Mouse (Mus musculus) megakaryocyte, adult 5-6 weeks (primary cell): ENCODE measurements at regions not wholly inside any gene's neighbourhood (a gene's known extent, or its start where the extent isn't known, plus 50 kb on each side); places are given as distances from the start of the nearest gene placed in this dataset.

Experiments
- ATAC-seq: 2 replicates; pipeline ENCODE4 v1.8.0; 2016; ENCODE audit warnings: mild to moderate bottlenecking, inconsistent platforms; ENCODE audit not compliant: poor library complexity, severe bottlenecking

- no peak for ATAC-seq
These were observed 78.5 kb downstream of the Spata18 start for GRCm38 (mm10) chr5:73729646-73730045.

DNA sequence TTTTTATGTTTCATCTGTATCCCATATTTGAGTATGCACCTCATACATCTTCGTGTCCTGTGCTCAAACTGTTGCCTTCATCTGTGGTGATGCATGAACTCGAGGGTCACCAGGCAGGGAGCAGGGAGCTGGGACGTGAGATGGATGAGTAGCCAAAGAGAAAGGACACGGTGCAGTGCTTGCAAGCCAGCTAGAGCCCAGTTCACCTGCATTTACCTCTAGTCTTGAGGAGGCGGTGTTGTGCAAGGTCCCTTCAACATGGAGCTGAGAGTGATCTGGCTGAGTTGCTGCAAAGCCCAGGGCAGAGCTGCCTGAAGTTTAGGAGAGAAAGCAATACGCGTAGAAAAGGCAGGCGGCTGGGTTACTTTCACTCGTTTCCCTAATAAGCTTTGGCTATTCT is 80.2 kb downstream of the Spata18 start:
- no peak for ATAC-seq

DNA sequence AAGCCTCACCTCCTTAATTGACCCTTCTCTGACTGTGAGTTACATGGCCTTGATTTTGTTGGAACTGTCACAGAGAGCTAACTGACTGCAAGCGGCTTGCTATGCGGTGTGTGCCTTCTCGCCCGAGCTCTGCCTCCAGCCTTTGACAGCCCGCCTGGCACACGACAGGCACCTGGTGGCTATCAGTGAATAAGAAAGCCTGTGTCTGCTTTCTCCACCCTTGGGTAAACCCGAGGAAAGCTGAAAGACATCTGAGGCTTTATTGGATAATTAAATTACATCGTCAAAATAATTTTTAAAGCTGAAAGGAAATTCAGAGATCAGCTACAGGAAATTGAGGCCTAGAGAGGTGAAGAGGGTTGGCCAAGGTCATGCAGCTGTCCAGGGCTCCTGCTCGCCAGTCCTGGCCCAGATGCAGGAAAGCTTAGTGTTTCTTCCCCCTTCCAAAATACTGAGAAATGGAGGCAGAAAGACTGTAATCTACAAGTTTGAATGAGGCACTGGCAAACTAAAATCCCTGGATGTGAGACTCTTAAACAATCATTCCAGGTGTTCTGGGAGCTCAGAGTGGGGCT is 80.9 kb downstream of the Spata18 start:
- no peak for ATAC-seq

DNA sequence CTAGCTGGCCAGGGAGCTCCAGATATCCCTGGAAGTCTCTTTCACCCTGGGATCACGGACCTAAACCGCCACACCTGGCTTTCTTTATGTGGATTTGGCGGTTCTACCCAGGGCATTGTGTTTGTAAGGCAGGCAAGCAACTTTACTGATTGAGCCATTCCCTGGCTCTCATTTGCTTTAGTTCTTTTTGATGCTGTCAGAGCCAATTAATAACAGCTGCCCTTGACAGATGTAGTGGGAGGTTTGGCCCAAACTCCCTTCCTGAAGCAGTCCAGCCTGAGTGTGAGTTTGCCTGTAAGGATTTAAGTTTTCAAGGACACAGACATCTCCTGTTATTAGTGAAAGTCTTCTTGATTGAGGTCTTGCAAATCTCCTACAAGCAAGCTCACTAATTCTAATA is 89.6 kb downstream of the Spata18 start:
- no peak for ATAC-seq

GRCm38 (mm10) chr5:73741441-73741840 is 90.3 kb downstream of the Spata18 start:
- ATAC-seq, result no peak

DNA sequence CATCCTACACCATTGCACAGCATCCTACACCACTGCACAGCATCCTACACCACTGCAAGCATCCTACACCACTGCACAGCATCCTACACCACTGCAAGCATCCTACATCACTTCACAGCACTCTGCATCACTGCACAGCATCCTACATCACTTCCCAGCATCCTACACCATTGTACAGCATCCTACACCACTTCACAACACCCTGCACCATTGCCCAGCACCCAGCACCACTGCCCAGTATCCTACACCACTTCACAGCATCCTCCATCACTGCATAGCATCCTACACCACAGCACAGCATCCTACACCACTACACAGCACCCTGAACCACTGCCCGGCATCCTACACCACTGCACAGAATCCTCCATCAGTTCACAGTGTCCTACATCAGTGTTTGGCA is 92.8 kb downstream of the Spata18 start:
- ATAC-seq, result no peak

GRCm38 (mm10) chr5:73749791-73750190 is 98.6 kb downstream of the Spata18 start:
- no peak for ATAC-seq

DNA sequence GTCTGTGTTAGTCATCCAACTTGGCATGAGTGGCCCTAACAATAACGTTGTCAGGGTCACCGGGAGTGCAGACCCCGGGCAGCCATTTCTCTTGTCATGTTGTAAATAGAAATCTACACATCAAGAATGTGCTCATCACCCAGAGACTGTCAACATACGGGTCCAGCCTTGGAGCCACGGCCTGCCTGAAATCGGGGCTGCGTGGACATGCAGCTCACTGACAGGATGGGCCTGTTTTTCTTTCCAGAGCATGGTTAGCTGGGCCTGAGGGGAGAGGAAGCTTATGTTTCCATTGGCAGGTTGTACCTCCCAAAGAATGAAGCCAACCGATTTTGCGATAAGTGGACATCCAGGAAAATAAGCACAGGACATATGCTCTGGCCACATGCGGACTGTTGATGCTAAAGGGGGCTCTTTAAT is 101.1 kb downstream of the Spata18 start:
- no peak for ATAC-seq

DNA sequence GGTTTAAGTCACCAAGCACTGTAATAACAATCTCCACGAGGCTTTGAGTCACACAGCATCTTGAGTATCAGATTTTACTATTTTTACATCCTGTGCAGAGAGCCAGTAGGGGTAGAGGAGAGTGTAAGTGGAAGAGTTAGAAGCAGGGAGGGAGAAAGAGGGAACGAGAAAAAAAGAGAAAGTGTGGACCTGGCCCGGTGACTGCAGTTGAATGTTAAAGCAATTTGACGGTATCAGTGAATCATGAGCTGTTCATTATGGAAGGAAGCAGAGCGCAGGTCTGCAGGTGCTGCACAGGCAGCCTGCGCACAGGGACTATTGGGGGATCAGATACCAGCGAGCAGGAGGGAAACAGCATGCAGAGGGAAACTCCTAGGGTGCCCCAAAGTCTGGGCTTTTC is 102.6 kb downstream of the Spata18 start:
- no peak for ATAC-seq

DNA sequence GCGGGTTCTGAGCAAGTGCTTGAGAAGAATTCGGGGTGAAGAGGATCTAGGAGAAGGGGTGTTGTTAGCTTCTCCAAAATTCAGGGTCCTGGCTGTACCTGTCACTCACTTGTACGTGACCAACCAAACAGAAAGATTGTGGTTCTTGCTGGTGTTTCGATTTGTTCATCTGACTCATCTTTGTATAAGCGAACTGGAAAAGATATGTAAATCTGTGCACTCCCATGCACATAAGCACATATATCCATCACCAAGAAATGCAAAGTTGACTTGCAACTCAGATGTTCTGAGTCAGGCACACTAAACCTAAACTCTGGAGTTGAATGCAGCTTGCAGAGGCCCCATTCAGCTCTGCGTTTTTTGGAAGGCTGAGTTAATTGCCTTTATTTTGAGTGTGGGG is 107.4 kb downstream of the Spata18 start:
- ATAC-seq, result no peak

DNA sequence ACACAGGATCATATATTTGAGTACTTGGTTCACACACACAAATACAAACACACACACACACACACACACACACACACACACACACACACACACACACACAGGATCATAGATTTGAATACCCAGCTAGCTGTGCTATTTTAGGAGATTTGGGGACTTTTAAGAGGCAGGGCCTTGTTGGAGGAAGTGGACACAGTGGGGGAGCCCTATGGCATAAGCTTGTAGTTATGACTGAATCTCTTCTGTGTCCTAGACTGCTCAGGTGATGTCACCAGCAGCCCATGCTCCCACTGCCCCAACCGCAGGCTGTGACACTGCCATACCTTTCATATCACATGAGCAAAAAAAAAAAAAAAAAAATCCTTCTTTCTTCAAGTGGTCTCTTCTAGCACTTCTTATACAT is 110.1 kb downstream of the Spata18 start:
- ATAC-seq, result no peak

- ATAC-seq, result no peak
These were observed 110.5 kb downstream of the Spata18 start for GRCm38 (mm10) chr5:73761709-73762108.

DNA sequence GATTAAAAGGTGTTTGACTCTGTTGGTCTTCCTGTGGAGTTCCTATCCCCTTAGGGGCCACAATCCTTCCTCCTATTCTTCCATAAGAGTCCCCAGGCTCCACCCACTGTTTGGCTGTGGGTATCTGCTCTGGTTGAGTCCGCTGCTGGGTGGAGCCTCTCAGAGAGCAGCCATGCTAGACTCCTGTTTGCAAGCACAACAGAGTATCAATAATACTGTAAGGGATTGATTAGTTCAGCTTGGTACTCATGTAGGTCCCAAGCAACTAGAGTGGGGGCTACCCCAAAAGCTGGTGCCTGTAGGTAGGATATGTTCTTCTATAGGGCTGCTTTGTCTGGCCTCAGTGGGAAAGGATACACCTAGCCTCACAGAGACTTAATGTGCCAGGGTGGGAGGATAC is 113.0 kb downstream of the Spata18 start:
- no peak for ATAC-seq

- ATAC-seq, result no peak
These were observed 114.3 kb downstream of the Spata18 start for GRCm38 (mm10) chr5:73765466-73765865.

DNA sequence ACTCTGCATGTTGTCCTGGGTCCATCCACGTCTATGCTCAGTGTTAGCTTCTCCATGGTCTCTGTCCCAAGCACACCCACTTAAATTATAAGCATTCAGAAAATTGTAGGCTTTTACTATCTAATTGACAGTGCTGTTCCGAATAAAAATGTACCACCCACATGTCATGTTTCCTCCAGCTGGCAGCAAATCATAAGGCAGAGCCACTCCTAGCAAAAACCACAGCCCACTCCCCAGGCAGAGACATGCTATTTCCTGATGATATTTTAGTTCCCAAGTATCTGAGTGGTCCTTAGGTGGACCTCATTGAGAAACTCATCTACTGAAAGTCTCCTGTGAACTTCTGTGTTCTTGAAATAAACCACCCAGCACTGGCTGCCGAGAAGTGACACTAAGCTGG is 117.1 kb downstream of the Spata18 start:
- ATAC-seq, result no peak

- ATAC-seq, result no peak
These were observed 124.8 kb downstream of the Spata18 start for GRCm38 (mm10) chr5:73775775-73776548.

DNA sequence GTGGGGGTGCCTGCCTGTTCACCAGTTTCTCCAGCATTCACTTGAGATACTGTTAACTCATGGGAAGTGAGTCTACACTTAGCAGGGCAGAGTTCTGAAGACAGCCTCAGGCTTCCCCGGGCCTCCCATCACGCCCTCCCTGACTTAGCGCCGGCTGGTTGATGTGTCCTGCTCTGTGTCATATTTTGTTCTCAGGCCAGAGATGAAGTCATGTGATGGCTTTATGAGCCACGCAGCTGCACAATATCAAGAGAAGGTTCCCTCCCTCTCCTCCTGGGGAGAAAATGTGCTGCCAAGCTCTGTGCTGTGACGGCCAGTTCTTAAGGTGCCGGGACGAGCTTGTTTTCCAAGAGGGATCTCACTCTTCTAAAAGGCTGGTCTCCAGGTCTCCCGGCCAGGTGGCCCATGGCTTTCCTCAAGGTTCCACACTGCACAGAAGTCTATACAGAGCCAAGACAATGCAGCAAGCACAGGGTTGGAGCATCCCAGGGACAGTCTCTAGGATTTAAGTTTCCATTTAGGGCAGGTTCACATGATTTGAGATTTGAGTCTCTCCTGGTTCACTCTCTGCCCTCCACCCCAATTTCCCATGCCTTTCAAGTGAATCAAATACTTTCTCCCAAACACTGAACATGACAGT is 126.2 kb downstream of the Spata18 start:
- ATAC-seq, result no peak

GRCm38 (mm10) chr5:73781190-73781940 is 130.2 kb downstream of the Spata18 start:
- ATAC-seq, result no peak

- no peak for ATAC-seq
These were observed 131.3 kb downstream of the Spata18 start for GRCm38 (mm10) chr5:73782214-73783091.

GRCm38 (mm10) chr5:73787275-73787674 is 136.1 kb downstream of the Spata18 start:
- no peak for ATAC-seq

DNA sequence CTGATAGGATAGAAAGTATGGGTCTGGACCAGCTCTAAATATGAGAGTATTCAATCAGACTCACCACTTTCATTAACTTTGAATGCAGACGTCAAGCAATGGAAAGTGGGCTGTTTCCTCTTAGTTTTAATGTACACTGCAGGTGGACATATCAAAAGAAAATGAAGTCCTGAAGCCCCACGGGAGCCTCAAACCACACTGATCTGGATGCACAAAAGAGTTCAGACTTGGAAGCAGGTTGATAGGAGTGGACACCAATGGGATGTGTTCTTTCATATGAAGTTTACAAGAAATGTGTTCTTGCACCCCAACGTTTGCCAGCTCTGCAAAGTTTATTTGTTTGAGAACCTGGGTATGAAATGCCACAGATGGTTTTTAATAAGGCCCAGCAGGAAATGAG is 141.0 kb downstream of the Spata18 start:
- ATAC-seq, result no peak
